Mouse (Mus musculus) testis, adult 2 months (tissue): ENCODE measurements around the gene Nisch. TPM values are rescaled to one million over a fixed set of nuclear protein-coding genes. Genes with fewer than 3 reads are reported as not detected.

ENCODE experiments used
- H3K27ac ChIP-seq: fragments of 200-500 bp; 2 replicates; pipeline ENCODE4 v1.5.1; 2012; ENCODE audit warnings: low read depth, low read length; ENCODE audit not compliant: control insufficient read depth, insufficient read depth
- H3K27me3 ChIP-seq: fragments of 200-500 bp; 2 replicates; pipeline ENCODE4 v1.6.1; 2012; ENCODE audit warnings: mild to moderate bottlenecking, low read length, moderate library complexity; ENCODE audit not compliant: control insufficient read depth, insufficient read depth
- H3K36me3 ChIP-seq: fragments of 200-500 bp; 2 replicates; pipeline ENCODE4 v1.6.1; 2012; ENCODE audit warnings: mild to moderate bottlenecking, low read length; ENCODE audit not compliant: control insufficient read depth, insufficient read depth
- H3K4me1 ChIP-seq: fragments of 200-500 bp; 2 replicates; pipeline ENCODE4 v1.6.1; 2012; ENCODE audit warnings: low read length; ENCODE audit not compliant: control insufficient read depth, insufficient read depth
- H3K4me3 ChIP-seq: fragments of 200-500 bp; 2 replicates; pipeline ENCODE4 v1.5.1; 2012; ENCODE audit warnings: low read depth, mild to moderate bottlenecking, low read length, moderate library complexity, mixed read lengths; ENCODE audit not compliant: control insufficient read depth
- CTCF ChIP-seq: fragments of 200-500 bp; IDR thresholded peaks from 2 replicates; pipeline ENCODE4 v1.5.1; 2012; ENCODE audit warnings: low read depth, mild to moderate bottlenecking, inconsistent platforms, low read length, moderate library complexity; ENCODE audit not compliant: control insufficient read depth, insufficient read depth, insufficient replicate concordance
- POLR2A ChIP-seq: fragments of 200-500 bp; IDR thresholded peaks from 2 replicates; pipeline ENCODE4 v1.6.1; 2012; ENCODE audit warnings: low read depth, mild to moderate bottlenecking, inconsistent platforms, low read length, moderate library complexity; ENCODE audit not compliant: control insufficient read depth
- polyA plus RNA-seq: library from polyadenylated mRNA; depleted of rRNA; stranded (reverse); fragments of >200 nt; gene quantifications from 2 replicates; pipeline ENCODE4 v1.2.3, GENCODE M21; 2012

Nisch gene
- polyA plus RNA-seq, 1 experiment, result 62.1 TPM

GRCm38 (mm10) chr14:31164067-31164466 is 52.7 kb downstream of the Nisch start:
- H3K4me3 ChIP-seq, result no peak overlapping the region
- H3K36me3 ChIP-seq, result no peaks in the 10 kb centered on the region
- TF ChIP-seq CTCF (no peak), POLR2A (no peak)
- H3K4me1 ChIP-seq, result no peaks in the 10 kb centered on the region
- H3K27ac ChIP-seq, result no peak overlapping the region
- no peaks in the 10 kb centered on the region for H3K27me3 ChIP-seq

GRCm38 (mm10) chr14:31161638-31162037 is 55.1 kb downstream of the Nisch start:
- Histone ChIP-seq H3K27ac (no peak overlapping the region), H3K4me3 (no peak overlapping the region), H3K4me1 (no peaks in the 10 kb centered on the region), H3K36me3 (no peaks in the 10 kb centered on the region), H3K27me3 (no peaks in the 10 kb centered on the region)
- no peak for TF ChIP-seq POLR2A
- no peak for TF ChIP-seq CTCF

DNA sequence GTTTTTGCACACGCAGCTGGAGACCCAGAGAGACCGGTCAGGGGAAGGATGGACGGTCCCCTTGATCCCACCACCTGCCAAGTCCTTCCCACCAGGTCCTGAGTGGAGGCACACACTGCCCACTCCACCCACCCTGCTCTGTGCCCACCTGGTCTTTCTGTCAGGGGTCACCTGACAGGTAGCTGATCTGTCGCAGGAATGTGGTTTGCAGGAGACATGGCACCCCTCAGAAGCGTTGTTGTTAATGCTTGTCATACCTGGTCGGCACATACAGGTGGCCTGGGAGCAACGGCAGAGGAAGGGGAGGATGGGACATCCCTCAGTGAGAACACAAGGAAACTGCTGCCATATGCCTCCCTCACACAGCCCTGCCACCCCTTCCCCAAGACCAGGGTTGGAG is 55.6 kb downstream of the Nisch start:
- H3K27ac ChIP-seq, result no peak overlapping the region
- no peaks in the 10 kb centered on the region for H3K4me1 ChIP-seq
- no peak overlapping the region for H3K4me3 ChIP-seq
- H3K27me3 ChIP-seq, result no peaks in the 10 kb centered on the region
- no peak for TF ChIP-seq POLR2A
- no peak for TF ChIP-seq CTCF
- H3K36me3 ChIP-seq, result no peaks in the 10 kb centered on the region

DNA sequence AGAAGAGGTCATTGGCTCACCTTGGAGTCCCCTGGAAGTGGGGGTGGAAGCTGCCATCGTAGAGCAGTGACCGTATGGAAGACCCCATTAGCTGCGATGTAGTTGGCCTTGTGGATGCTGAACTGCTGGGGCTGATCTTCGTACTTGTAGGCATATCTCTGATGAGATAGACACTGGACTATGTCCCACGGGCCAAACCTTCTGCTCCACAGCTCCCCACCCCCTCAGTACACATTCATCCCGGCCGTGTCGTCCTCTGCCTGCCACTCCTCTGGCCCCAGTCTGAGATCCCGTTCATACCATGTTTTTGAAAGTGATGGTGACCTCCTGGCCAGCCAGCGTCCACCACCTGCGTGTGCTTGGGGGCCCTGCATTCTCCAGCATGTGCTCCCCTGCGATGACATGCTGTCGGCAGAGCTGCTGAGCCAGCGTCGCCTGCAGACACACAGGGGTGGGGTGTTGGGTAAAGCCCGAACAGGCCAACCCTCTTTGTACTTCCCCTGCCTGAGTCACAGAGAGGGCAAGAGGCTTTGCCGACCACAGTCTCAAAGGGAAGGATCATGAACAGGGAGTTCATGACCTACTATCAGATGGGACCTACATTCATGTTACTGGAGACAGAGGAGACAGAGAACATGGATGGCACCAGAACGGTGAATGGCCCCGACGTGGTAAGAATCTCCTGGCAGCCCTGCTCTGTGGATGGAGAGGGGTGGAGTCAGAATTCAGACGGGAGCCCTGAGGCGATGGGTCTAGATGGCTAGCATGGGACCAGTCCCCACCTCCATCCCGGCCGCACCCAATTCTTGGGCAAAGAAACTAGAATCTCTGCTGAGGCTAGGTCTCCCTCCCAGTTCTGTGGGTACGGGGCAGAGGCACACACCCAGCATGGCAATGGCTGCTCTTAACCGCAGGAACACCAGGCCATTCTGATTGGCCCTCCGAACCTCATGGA is 56.3 kb downstream of the Nisch start:
- TF ChIP-seq POLR2A (no peak), CTCF (no peak)
- Histone ChIP-seq H3K27me3 (no peaks in the 10 kb centered on the region), H3K4me3 (no peak overlapping the region), H3K36me3 (no peaks in the 10 kb centered on the region), H3K27ac (no peak overlapping the region), H3K4me1 (no peaks in the 10 kb centered on the region)

GRCm38 (mm10) chr14:31145694-31146093 is 71.1 kb downstream of the Nisch start:
- Histone ChIP-seq H3K4me1 (no peaks in the 10 kb centered on the region), H3K27ac (no peak overlapping the region), H3K36me3 (no peaks in the 10 kb centered on the region), H3K27me3 (no peaks in the 10 kb centered on the region), H3K4me3 (no peak overlapping the region)
- TF ChIP-seq POLR2A (no peak), CTCF (no peak)

DNA sequence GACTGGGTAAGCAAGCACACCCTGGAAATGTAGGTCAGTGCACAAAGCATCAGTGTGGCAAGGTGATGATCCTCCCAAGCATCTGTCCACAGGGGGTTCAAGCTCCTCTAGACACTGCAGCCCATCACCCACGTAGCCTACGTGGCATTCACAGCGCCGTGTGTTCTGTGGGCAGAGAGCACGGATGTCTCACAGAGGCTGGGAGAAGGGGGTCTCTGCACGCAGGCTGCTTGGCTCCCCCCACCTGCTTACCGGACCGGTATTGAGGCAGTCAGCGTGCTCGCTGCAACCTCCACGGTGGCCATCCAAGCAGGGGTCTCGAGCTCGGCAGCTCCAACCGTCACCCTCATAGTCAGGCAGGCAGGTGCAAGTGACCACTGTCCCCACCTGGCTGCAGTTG is 75.7 kb downstream of the Nisch start:
- H3K27ac ChIP-seq, result no peak overlapping the region
- no peaks in the 10 kb centered on the region for H3K27me3 ChIP-seq
- no peaks in the 10 kb centered on the region for H3K36me3 ChIP-seq
- no peaks in the 10 kb centered on the region for H3K4me1 ChIP-seq
- no peak overlapping the region for H3K4me3 ChIP-seq
- TF ChIP-seq CTCF, result no peak
- no peak for TF ChIP-seq POLR2A

DNA sequence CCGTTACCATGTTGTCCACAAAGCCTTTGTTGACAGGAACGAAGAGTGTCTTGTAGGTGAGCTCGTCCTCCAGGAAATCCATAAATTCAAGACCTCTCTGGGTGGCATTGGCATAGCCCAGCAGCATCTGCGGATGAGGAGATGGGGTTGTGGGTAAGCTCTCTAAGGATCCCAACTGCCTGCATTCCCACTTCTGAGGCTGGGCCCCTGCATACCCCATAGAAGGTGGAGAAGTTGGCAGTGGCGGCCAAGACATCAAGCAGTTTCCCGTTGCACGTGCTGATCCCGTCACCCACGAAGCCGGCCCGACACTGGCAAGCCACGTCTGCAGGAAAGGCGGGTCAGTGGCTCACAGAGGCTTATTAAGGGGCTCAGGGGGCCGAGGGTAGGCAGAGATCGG is 76.6 kb downstream of the Nisch start:
- Histone ChIP-seq H3K4me3 (no peak overlapping the region), H3K27ac (no peak overlapping the region), H3K4me1 (no peaks in the 10 kb centered on the region), H3K36me3 (no peaks in the 10 kb centered on the region), H3K27me3 (no peaks in the 10 kb centered on the region)
- TF ChIP-seq POLR2A (no peak), CTCF (no peak)
